Mouse (Mus musculus): ENCODE results near the gene Tmtc1.

Tmtc1 gene

GRCm38 (mm10) chr6:148315106-148315505, 129.1 kb downstream of the Tmtc1 start:
- DNase-seq (ENCODE audit: low read depth, low spot score): no peak

GRCm38 (mm10) chr6:148310981-148311380, 133.2 kb downstream of the Tmtc1 start:
- no peak for DNase-seq (ENCODE audit: low read depth, low spot score)

- no peak for DNase-seq (ENCODE audit: low read depth, low spot score)
These were observed 138.4 kb downstream of the Tmtc1 start for GRCm38 (mm10) chr6:148305821-148306220.

- DNase-seq (ENCODE audit: low read depth, low spot score): no peak
These were observed 139.0 kb downstream of the Tmtc1 start for GRCm38 (mm10) chr6:148305191-148305590.

GRCm38 (mm10) chr6:148302261-148302660, 141.9 kb downstream of the Tmtc1 start:
- DNase-seq (ENCODE audit: low read depth, low spot score): no peak

GRCm38 (mm10) chr6:148297086-148297485, 147.1 kb downstream of the Tmtc1 start:
- no peak for DNase-seq (ENCODE audit: low read depth, low spot score)

- no peak for DNase-seq (ENCODE audit: low read depth, low spot score)
These were observed 147.8 kb downstream of the Tmtc1 start for GRCm38 (mm10) chr6:148296418-148296817.

GRCm38 (mm10) chr6:148294506-148294905, 149.7 kb downstream of the Tmtc1 start:
- no peak for DNase-seq (ENCODE audit: low read depth, low spot score)

GRCm38 (mm10) chr6:148290865-148291264, 153.3 kb downstream of the Tmtc1 start:
- no peak for DNase-seq (ENCODE audit: low read depth, low spot score)

- no peak for DNase-seq (ENCODE audit: low read depth, low spot score)
These were observed 160.8 kb downstream of the Tmtc1 start for GRCm38 (mm10) chr6:148283224-148283881.

GRCm38 (mm10) chr6:148279240-148279639, 164.9 kb downstream of the Tmtc1 start:
- no peak for DNase-seq (ENCODE audit: low read depth, low spot score)

GRCm38 (mm10) chr6:148276418-148276817, 167.8 kb downstream of the Tmtc1 start:
- no peak for DNase-seq (ENCODE audit: low read depth, low spot score)

- no peak for DNase-seq (ENCODE audit: low read depth, low spot score)
These were observed 169.1 kb downstream of the Tmtc1 start for GRCm38 (mm10) chr6:148275046-148275445.

- no peak for DNase-seq (ENCODE audit: low read depth, low spot score)
These were observed 183.5 kb downstream of the Tmtc1 start for GRCm38 (mm10) chr6:148260729-148261101.

- DNase-seq (ENCODE audit: low read depth, low spot score): no peak
These were observed 184.0 kb downstream of the Tmtc1 start for GRCm38 (mm10) chr6:148259979-148260728.

GRCm38 (mm10) chr6:148259074-148259473, 185.1 kb downstream of the Tmtc1 start:
- DNase-seq (ENCODE audit: low read depth, low spot score): no peak

- no peak for DNase-seq (ENCODE audit: low read depth, low spot score)
These were observed 186.4 kb downstream of the Tmtc1 start for GRCm38 (mm10) chr6:148257805-148258204.

GRCm38 (mm10) chr6:148256109-148256508, 188.1 kb downstream of the Tmtc1 start:
- DNase-seq (ENCODE audit: low read depth, low spot score): no peak

- no peak for DNase-seq (ENCODE audit: low read depth, low spot score)
These were observed 188.7 kb downstream of the Tmtc1 start for GRCm38 (mm10) chr6:148255395-148256053.

GRCm38 (mm10) chr6:148249221-148249620, 195.0 kb downstream of the Tmtc1 start:
- DNase-seq (ENCODE audit: low read depth, low spot score): no peak

GRCm38 (mm10) chr6:148248625-148249024, 195.6 kb downstream of the Tmtc1 start:
- peak; percentile 40 for DNase-seq (ENCODE audit: low read depth, low spot score)

GRCm38 (mm10) chr6:148246544-148246943, 197.6 kb downstream of the Tmtc1 start:
- no peak for DNase-seq (ENCODE audit: low read depth, low spot score)

- DNase-seq (ENCODE audit: low read depth, low spot score): no peak
These were observed 199.4 kb downstream of the Tmtc1 start for GRCm38 (mm10) chr6:148244836-148245235.
